Mouse (Mus musculus): Measurements from ENCODE around the gene Atn1.

- no peak for TF ChIP-seq CTCF (IDR thresholded peaks at IDR 0.05; ENCODE audit: low read depth, low read length)
- TF ChIP-seq POLR2A (IDR thresholded peaks at IDR 0.05; ENCODE audit: borderline replicate concordance, low read depth, low read length) = no peak
Measured at GRCm38 (mm10) chr6:124755306-124755705, 1.0 kb downstream of the Atn1 start.
